Mouse (Mus musculus) frontal cortex, adult (tissue): ENCODE data around the gene Ccdc183.
A peak's percentile ranks its signal among the peaks of the same experiment; 100 is the strongest.

Experiments
- ATAC-seq: cut with Nextera tagmentation; 2 replicates; pipeline ENCODE4 v1.9.2; 2017; ENCODE audit warnings: mild to moderate bottlenecking, moderate library complexity, mixed read lengths; ENCODE audit not compliant: low TSS enrichment

Gene Ccdc183

DNA sequence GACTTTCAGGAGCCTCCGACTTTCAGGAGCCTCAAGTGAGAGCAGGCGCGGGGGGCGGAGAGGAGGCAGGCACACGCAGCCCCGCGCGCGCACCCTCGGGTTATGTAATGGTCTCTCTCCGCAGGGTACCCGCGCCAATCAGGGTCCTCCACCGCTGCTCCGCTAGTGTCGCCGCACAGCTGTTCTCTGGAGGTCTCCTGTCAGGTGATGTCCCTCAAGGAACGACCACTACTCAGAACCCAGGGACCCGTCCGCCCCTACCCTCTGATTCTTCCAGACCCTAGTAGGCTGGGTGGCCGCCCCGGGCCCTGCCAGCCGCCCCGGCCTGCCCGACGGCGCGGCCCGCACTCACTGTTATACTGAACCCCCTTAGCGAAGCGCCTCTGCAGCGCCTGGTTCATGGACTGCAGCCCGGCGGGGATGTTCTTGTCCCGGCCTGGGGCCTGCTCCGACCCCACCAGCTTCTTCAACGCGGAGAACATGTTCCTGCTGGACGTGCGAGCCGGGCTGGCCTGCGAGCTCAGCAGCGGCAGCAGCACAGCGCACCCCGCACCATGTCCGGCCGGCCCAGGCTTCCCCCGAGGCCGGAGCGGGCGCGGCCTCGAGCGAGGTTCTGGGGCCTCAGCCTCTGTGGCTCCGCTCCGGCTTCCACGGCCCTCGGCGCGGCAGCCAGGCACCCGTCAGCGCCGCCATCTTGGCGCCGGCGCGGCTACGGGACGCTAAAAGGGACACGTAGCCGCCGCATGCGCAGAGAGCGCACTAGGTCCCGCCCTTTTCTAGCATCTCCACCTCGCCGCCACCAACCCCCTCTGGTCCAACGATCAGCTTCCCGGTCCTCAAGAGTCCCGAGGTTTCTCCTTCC lies 9.5 kb downstream of the Ccdc183 start, which contains the start of gene Rabl6:
TSS of gene Rabl6 (minus strand) at position 761 of the 862 bp plus-strand sequence.
- ATAC-seq = peak; percentile 87

DNA sequence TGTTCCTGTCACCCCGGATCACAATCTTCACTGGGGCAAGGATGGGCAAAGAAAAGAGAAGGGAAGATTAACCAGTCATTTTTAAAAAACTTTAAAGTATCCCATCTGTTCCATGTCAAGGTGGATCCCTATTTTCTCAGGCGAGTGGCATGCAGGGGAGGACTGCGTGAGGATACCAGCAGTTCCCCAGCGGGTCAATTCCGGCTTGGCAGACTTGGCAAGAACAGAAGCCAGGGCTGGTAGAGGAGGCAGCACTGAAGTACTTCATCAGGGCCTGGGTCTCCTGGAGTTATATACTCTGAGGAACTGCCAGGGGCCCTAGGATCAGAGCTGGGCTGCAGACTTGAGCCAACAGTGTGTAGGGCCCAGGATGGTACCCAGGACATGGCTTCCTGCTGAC lies 15.0 kb downstream of the Ccdc183 start:
- no peak for ATAC-seq

DNA sequence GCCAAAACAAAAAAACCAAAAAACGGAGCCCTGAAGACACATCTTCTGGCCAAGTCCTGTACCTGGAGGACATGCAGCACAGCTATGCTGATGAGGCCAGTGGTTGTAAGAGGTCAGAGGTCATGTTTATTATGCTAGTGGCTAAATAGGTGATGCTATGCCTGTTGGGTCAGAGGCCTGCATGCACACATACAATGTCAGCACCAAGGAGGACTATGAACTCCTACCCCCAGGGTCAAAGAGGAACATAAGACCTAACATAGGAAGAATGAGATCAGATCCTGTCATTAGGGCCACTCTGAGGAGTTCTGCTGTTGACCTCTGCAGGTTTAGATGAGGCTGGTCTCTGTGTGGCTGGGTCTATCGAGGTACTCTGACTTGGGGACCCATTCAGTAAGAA lies 17.4 kb downstream of the Ccdc183 start:
- ATAC-seq = no peak

GRCm38 (mm10) chr2:25598749-25599148 lies 18.7 kb downstream of the Ccdc183 start:
- ATAC-seq = no peak

DNA sequence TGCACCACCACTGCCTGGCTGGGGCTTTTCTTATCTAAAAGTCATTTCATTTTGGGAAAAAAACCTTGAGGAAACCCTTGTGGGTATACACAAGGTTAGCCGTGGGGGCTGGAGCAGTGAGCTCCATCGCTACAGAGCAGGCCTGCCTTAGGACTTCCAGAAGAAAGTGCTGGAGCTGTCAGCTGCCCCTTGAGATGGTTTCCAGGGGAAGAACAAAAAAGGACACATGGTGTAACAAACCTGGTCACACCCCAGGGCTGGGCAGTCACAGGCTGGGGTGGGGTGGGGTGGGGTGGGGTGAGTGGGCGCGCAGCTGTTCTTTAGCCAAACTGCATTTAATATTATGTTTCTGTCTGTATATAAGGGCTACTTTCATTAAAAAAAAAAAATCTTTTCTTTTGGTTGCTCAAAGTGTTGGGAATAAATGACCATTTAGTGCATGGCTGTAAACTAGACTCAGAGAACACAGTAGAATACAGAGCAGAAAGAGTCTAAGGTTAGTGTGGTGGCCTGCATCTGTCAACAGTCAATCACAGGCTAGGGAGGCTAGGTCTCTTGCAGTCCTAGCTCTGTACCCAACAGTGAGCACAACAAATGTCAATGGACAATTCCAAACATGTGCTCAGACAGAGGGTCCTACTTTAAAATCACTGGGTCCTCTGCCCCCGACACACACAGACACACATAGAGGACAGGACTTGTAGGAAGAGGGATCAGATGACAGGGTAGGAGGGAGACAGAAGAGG lies 20.5 kb downstream of the Ccdc183 start:
- ATAC-seq = no peak

- peak; percentile 48 for ATAC-seq
Observed at GRCm38 (mm10) chr2:25591863-25592262, 25.6 kb downstream of the Ccdc183 start.

DNA sequence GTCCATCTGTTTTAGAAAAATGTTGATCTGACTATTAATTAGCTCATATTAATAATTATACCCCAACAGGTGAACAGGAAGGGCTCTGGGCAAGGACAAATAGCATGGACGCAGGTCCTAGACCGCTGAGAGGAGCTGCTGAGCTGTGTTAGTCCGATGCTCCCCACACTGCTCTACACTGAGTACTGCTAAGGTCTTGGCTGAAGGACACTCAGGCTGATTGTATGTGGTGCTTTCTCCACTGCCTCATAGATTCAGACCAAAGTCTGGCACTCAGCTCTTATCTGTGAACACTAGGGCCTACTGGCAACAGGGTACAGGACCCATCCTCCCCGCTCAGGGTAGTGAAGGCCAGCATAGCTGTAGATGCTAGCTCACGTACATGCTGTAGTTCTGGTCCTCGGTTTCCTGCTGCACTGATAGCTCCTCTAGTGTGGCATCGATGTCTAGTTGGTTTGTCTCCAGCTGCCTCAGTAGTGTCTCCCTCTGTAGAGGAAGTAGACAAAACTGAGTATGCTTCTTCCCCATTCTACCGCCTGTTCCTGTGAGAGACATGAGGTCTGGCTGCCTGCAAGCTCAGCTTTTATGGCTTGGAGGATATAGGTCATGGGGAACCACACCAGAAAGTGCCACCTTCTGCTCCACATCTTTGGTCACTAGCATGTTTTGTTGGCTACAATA lies 29.1 kb downstream of the Ccdc183 start:
- ATAC-seq = no peak

- no peak for ATAC-seq
Observed at GRCm38 (mm10) chr2:25587290-25587689, 30.2 kb downstream of the Ccdc183 start.

- no peak for ATAC-seq
Observed at GRCm38 (mm10) chr2:25585601-25586000, 31.9 kb downstream of the Ccdc183 start.

GRCm38 (mm10) chr2:25584856-25585255 lies 32.6 kb downstream of the Ccdc183 start:
- ATAC-seq = no peak

- no peak for ATAC-seq
Observed at GRCm38 (mm10) chr2:25584152-25584551, 33.3 kb downstream of the Ccdc183 start.

DNA sequence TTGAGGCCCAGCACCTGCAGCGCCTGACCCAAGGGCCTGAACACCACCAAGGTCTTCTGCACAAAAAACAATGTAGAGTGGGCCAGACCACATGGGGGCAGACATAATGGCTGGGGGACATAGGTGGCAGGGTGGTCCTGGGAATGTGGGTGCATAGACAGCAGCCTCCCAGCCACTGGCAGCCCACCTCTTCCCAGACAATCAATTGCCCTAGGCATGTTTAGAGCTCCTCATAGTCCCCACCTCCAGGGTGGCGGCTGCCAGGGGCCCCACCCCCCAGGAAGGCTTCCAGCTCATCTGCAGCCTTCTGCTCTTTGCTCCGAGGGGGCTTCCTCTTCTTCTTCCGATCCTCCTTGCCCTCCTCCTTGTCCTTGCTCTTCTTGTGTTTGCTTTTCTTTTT lies 33.9 kb downstream of the Ccdc183 start:
- ATAC-seq = no peak

DNA sequence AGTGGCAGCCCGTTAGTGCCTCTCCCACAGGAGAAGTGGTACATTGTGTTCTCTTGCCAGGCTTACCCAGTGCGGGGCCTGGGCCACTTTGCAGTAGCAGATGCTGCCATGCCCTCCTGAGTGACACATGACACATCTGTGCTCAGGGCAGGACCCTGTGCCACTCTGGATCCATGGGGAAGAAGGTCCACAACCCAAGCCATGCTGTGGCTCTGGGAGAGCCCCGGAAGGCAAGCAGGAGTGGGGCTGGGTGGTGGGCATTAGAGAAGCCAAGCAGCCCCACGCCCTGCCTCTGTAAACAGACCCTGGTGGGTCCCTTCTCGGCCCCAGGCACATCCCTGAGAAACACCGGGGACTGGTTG lies 34.4 kb downstream of the Ccdc183 start:
- no peak for ATAC-seq

- peak; percentile 48 for ATAC-seq
Observed at GRCm38 (mm10) chr2:25582466-25583119, 34.9 kb downstream of the Ccdc183 start.

DNA sequence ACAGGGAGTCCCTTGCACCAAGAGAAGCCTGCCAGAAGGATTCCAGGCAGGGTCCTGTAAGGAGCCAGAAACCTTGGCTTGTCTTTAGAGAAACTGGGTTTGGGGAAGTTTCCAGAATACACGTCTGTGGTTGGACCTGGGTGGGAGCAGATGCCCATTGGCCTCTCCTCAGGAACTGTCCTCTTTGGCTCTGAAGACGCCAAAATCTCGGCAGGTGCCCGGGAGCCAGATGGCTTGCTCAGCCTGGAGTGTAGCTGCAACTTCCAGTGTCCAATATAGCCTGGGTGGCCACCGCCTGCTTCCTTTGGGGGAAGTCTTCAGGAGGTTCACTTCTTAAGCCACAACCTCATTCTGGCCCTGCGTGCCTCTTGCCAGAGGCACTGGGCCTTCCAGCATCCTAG lies 35.6 kb downstream of the Ccdc183 start:
- ATAC-seq = peak; percentile 18; the same call in 1 of the 2 replicates

- peak; percentile 31 for ATAC-seq
Observed at GRCm38 (mm10) chr2:25581294-25581864, 36.1 kb downstream of the Ccdc183 start, which contains the start of gene Ajm1. Ajm1 (minus strand) TSS chr2:25581757.

DNA sequence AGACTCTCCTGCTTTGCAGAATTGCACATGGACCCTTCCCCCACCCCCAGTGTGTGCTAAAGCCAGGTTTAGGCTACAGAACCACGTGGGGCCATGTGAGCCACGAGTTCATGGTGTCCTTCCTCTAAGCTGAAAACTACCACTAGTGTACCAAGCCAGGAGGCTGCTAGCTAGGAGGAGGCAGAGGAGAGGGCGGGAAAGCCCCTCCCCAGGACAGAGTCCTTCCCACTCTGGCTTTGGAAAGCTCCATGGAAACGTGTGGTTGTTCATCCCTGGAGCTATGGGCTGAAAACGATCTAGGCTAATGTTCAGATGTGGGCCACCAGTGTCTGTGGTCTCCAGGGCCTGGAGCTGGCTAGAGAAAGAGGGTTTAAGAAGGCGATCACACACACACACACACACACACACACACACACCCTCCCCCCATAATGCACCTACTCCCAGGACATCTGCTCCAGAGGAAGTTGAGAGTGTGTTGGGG lies 36.8 kb downstream of the Ccdc183 start:
- ATAC-seq = no peak

GRCm38 (mm10) chr2:25579737-25580460 lies 37.6 kb downstream of the Ccdc183 start:
- ATAC-seq = no peak

DNA sequence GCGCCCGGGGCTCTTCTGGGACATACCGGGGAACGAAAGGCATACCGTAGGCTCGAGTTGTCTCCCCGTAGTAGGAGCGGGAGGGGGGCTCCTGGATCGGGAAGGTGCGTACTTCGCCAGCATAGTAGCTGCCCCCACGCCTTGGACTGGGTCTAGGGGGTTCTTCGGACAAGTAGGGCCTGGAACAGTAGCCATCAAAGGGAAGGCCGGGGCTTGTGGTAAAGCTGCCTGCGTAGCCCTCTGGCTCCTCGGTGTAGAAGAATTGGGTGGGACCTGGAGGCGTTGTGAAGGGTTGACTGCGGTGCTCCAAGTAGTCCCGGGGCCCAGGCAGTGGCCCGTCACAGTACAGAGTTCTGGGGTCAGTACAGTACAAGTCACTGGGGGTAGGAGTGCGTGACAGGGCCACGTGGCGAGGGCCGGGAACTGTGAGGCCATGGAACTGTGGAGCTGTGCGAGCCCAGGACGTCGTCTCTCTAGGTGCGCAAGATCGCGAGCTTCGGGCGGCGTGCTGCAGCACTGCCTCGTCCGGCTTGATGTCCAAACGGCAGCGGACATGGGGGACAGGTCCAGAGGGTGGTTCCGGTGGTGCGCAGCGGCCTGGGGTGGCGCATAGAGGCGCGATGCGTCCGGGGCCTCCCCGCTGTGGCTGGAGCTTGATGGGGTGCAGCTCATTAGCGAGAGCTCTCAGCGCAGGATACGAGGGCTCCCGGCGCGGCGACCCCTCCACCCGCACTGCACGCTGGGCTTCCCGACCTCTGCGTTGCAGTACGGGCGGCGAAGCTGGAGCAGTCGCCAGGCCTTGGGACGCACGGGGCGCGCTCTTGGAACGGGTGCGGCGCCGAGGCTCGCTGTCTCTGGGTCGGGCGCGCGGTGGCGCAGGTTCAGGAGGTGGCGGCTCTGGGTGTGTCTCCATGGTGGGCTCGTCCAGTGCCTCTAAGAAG lies 38.4 kb downstream of the Ccdc183 start:
- no peak for ATAC-seq
